Mouse (Mus musculus) gonadal fat pad, adult 2 months (tissue): ENCODE results near the gene Zdhhc20. TPM values are rescaled to one million over a fixed set of nuclear protein-coding genes. Genes with fewer than 3 reads are reported as not detected.
"Not testable (repeated sequence)": the region's sequence is repeated elsewhere in the genome, so short reads cannot be mapped to it uniquely, and the experiment has no call there.

Experiments used
- DNase-seq: peaks from one replicate; pipeline ENCODE4 v3.0.0-alpha.2; 2012; ENCODE audit warnings: low read depth
- polyA plus RNA-seq: library from polyadenylated mRNA; depleted of rRNA; stranded (reverse); fragments of >200 nt; gene quantifications from 2 replicates; pipeline ENCODE4 v1.2.3, GENCODE M21; 2012; rRNA removed

Gene Zdhhc20
- polyA plus RNA-seq = 10.9 and 14.7 TPM in 2 replicates

DNA sequence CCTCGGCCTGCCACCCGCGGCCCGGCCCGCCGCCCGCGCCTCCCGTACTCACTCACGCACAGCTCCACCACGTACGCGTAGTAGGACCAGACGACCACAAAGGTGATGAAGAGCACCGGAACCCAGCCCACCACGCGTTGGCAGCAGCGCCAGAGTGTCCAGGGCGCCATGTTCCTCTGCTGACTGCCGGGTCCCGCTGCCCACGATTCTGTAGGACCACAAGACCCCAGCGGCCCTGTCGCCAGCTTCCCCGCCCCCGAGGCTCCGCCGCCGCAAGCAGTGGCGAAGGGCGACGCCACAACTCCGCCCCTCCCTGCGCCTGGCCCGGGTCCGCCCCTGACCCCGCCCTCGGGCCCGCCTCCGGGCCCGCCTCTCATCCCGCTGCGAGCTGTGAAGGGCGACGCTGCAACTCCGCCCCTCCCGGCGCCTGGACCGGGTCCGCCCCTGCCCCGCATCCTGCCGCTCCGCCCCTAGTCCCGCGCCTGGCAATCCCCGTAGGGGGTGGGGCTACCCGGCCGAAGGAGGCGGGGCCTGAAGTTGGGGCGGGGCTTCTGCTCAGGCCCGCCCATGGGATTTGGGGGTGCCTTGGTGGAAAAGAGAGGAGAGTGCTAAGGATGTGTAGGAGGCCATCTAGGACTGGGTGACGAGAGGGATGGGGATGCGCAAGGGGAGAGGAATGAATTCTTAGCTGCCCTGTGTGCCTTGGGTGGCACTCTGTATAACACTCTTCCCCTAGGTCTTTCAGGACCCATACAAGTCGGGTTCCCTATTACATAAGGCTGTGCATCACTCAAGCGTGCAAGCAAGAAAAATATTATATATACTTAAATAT is at the start of gene Zdhhc20:
Zdhhc20 (minus strand) TSS at position 266 of the 832 bp plus-strand sequence.
- no peak for DNase-seq

DNA sequence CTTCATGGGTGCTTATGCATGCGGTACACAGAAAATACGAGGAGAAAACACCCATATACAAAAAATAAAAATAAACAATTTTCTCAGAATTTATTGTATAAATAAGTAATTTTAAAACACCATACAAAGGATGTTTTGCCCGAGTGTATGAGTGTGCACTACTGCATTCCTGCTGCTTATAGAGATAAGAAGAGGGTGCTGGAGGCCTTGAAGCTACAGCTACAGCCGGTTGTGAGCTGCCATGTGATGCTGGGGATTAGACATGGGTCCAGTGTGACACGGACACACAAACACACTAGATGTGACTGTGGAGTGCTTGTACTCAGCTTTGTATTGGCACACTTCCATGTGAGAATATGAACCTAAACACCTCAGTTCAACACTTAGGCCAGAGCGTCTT is 47.2 kb upstream of the Zdhhc20 start:
- DNase-seq = no peak

DNA sequence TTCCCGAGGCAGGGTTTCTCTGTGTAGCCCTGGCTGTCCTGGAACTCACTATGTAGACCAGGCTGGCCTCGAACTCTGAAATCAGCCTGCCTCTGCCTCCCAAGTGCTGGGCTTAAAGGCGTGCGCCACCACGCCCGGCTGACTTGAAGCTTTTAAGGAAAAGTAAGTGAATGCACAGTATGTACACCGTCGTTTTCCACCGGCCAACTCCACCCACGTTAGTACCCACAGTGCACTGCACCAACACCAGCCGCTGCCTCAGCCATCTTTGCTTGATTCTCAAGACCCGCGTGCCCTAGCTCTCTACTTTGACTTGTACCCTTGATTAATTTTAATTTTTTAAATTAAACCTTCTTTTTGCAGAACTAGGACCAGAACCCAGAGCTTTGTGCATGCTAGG is 44.6 kb upstream of the Zdhhc20 start:
- no peak for DNase-seq

GRCm38 (mm10) chr14:57933608-57934007 is 43.5 kb upstream of the Zdhhc20 start:
- DNase-seq = no peak

- DNase-seq = no peak
Measured at GRCm38 (mm10) chr14:57932881-57933443, 42.9 kb upstream of the Zdhhc20 start.

DNA sequence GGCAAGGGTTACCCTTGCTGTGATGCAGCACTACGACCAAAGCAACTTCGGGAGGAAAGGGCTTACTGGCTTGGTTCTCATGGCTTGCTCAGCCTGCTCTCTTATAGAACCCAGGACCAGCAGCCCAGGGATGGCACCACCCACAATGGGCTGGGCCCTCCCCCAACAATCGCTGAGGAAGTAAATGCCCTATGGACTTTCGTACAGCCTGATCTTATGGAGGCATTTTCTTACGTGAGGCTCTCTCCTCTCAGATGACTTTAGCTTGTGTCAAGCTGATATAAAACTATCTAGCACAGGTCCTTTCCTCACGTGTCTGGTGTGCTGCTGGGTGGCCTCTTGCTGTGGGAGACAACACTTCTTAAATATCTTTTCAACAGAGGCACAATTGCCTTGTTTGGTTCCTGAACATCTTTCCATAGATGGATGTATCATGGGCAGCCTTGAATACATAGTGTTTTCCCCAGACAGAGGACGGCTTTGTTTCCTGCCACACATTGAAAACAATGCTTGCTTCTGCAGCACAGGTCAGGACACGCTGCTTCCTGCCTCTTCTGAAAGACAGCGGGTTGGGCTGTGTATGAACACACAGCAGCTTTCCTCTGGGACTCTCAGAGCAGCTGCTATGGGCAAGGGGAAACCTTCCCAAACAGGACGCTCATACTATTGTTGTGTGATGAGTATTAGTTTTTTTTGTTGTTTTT is 31.5 kb upstream of the Zdhhc20 start:
- no peak for DNase-seq

DNA sequence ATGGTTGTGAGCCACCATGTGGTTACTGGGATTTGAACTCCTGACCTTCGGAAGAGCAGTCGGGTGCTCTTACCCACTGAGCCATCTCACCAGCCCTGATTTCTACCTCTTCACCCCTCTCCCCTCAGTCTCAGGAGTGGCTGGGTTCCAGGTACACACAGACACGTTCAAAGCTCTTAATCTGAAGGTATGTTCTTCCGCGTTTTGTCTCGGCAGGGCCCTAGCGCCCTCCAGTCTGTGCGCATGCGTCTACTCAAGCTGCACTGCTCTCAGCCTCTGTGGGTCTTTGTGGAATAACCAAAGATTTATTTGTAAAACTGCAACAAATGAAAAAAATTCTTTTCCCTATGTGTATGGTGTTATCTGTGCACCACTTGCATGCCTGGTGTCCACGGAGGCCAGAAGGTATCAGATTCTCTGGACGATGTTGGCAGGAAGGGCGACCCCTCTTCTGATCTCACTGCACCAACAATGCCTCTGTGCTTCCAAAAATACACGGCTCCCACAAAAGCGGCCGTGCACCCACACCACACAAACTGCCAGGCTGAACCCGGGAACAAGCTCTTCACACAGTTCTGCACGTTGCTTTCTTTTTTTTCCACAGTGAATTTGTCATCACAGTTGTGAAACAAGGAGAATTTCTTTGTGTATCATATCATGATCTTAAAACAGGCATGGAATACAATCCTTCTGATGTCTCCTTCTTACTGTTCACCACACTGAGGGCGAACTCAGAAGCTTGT is 30.7 kb upstream of the Zdhhc20 start:
- DNase-seq = no peak

GRCm38 (mm10) chr14:57919148-57919875 is 29.2 kb upstream of the Zdhhc20 start:
- no peak for DNase-seq

DNA sequence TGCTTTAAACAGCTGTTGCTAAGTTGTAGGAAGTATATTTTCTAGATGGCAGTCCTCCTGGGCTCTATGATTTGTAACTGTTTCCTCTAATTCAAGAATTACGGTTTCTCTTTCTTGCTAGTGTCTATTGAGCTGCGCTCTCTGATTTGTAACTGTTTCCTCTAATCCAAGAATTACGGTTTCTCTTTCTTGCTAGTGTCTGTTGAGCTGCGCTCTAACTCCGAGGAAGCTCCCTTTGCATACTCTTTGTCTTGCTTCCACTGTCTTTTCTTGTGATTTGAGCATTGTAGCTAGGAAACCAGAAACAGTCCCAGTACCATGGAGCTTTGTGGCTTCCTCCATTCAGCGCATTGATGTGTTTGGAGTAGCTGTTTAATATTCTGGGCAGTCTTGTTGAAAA is 25.3 kb upstream of the Zdhhc20 start:
- no peak for DNase-seq

DNA sequence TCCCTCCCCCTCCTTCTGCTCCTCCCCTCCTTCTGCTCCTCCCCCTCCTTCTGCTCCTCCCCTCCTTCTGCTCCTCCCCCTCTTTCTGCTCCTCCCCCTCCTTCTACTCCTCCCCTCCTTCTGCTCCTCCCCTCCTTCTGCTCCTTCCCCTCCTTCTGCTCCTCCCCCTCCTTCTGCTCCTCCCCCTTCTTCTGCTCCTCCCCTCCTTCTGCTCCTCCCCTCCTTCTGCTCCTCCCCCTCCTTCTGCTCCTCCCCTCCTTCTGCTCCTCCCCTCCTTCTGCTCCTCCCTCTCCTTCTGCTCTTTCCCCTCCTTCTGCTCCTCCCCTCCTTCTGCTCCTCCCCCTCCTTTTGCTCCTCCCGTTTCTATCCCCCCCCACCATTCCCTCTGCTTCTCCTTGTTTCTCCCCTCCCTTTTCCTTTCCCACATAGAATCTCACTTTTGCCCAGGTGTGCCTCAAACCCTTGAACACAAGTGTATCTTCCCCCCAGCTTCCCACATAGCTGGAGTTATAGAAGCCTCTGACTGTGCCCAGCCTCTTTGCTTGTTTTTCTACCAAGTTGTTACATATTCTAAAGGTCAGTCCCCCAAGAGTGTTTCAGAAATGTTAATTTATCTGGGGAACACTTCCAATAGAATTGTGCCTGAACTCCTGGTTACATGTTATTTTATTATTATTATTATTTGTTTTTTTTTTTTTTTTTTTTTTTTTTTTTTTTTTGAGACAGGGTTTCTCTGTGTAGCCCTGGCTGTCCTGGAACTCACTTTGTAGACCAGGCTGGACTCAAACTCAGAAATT is 22.3 kb upstream of the Zdhhc20 start:
- DNase-seq = not testable (repeated sequence)

GRCm38 (mm10) chr14:57911787-57912186 is 21.7 kb upstream of the Zdhhc20 start:
- DNase-seq = not testable (repeated sequence)

- DNase-seq = no peak
Measured at GRCm38 (mm10) chr14:57911316-57911715, 21.2 kb upstream of the Zdhhc20 start.

GRCm38 (mm10) chr14:57910501-57911068 is 20.5 kb upstream of the Zdhhc20 start:
- DNase-seq = no peak

DNA sequence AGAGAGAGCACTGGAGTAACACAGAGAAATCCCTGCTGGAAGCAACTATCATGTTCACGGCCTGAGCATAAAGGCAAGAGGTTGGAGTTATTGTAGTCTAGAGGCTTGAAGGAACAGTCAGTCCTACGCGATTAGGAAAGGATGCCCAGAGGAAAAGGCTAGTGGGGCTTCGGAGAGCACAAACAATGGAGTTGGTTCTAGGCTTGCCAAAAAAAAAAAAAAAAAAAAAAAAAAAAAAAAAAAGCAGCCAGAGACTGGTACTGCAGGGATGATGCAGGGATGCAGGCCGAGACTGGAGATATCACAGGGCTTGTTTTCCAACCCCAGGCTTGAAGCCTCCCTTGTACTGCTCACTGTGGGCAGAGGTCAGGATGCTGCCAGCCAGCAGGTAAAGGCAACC is 19.2 kb upstream of the Zdhhc20 start:
- DNase-seq = no peak

GRCm38 (mm10) chr14:57908431-57908830 is 18.4 kb upstream of the Zdhhc20 start:
- no peak for DNase-seq

GRCm38 (mm10) chr14:57901998-57902397 is 11.9 kb upstream of the Zdhhc20 start:
- DNase-seq = no peak

DNA sequence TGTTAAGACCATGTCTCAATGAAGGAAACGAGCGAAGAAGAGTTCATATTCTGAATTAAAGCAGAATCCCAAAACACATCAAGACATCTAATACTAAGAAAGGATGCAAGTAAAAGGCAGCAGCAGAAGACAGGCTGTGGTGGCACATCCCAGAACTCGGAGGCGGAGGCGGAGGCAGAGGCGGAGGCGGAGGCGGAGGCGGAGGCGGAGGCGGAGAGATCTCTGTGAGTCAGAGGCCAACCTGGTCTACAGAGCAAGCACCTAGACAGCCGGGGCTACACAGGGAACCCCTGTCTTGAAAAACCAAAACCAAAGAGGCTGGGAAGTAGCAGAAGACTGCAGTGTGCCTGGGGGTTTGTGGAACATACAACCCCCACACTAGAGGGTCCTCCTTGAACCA is 6.8 kb upstream of the Zdhhc20 start:
- no peak for DNase-seq

GRCm38 (mm10) chr14:57896088-57896871 is 6.2 kb upstream of the Zdhhc20 start:
- not testable (repeated sequence) for DNase-seq

GRCm38 (mm10) chr14:57894346-57894745 is 4.3 kb upstream of the Zdhhc20 start:
- DNase-seq = no peak
